Mouse (Mus musculus): Measurements from ENCODE around the gene Gm2174. TPM values are rescaled to one million over a fixed set of nuclear protein-coding genes. Genes with fewer than 3 reads are reported as not detected.
A peak's percentile ranks its signal among the peaks of the same experiment; 100 is the strongest.

Gm2174 gene
- polyA plus RNA-seq (2012; rRNA removed) (not detected in 2 replicates), polyA plus RNA-seq (2014; fragmentation: Nextera tagmentation; extraction: Ambion mirVana) (2.0 and 2.1 TPM in 2 replicates)

- Histone ChIP-seq H3K9ac (replicated peaks) (peak within 1 kb of the TSS; percentile 44), H3K9me3 (ENCODE audit: control insufficient read depth, low read length) (no peaks in the 10 kb centered on the region), H3K36me3 (replicated peaks; ENCODE audit: control insufficient read depth, insufficient read depth, low read depth) (no peaks in the 10 kb centered on the region), H3K27me3 (ENCODE audit: control insufficient read depth, insufficient read depth, low read length) (no peaks in the 10 kb centered on the region), H3K27ac (peak within 1 kb of the TSS; percentile 90), H3K4me3 (ENCODE audit: insufficient read depth in 1 of 2, low read depth in 2 of 2, low read length in 2 of 2) (no peak within 1 kb of the TSS), H3K4me1 (replicated peaks; ENCODE audit: control insufficient read depth in 2 of 2, insufficient read depth in 2 of 2, low read length in 1 of 2) (peaks cover 18 to 33% of the 10 kb centered on the region in 2 experiments), H3K4me2 (ENCODE audit: low read depth) (peak within 1 kb of the TSS; percentile 44)
- DNase-seq (ENCODE audit: low read depth in 3 of 3, low spot score in 3 of 3): no peak
- TF ChIP-seq CTCF (IDR thresholded peaks at IDR 0.05; ENCODE audit: low read depth): no peak
- TF ChIP-seq EP300 (IDR thresholded peaks at IDR 0.05; ENCODE audit: low read depth): no peak
- ATAC-seq (ENCODE audit: insufficient read depth): no peak
- 30% methylated on average over 4 of the region's 4 CpGs for WGBS (ENCODE audit: insufficient replicate concordance)
Observed at GRCm38 (mm10) chrX:56447524-56448015, at the start of gene Gm2174. Gene Gm2174, plus strand, starts transcription at chrX:56447965.

GRCm38 (mm10) chrX:56404646-56405045 is 43.1 kb upstream of the Gm2174 start:
- WGBS (ENCODE audit: insufficient replicate concordance): 9% methylated on average over 2 of the region's 2 CpGs
- DNase-seq (ENCODE audit: low read depth in 3 of 3, low spot score in 3 of 3) (no peak), ATAC-seq (ENCODE audit: insufficient read depth) (no peak)
- Histone ChIP-seq H3K9me3 (ENCODE audit: control insufficient read depth, low read length) (no peaks in the 10 kb centered on the region), H3K9ac (replicated peaks) (no peak overlapping the region), H3K27ac (no peak overlapping the region), H3K4me1 (replicated peaks; ENCODE audit: control insufficient read depth in 2 of 2, insufficient read depth in 2 of 2, low read length in 1 of 2) (no peaks in the 10 kb centered on the region), H3K27me3 (ENCODE audit: control insufficient read depth, insufficient read depth, low read length) (no peaks in the 10 kb centered on the region), H3K4me3 (ENCODE audit: insufficient read depth in 1 of 2, low read depth in 2 of 2, low read length in 2 of 2) (no peak overlapping the region), H3K36me3 (replicated peaks; ENCODE audit: control insufficient read depth, insufficient read depth, low read depth) (no peaks in the 10 kb centered on the region), H3K4me2 (ENCODE audit: low read depth) (no peak overlapping the region)
- no peak for TF ChIP-seq EP300 (IDR thresholded peaks at IDR 0.05; ENCODE audit: low read depth)
- no peak for TF ChIP-seq CTCF (IDR thresholded peaks at IDR 0.05; ENCODE audit: low read depth)

- H3K4me2 ChIP-seq (ENCODE audit: low read depth): no peak overlapping the region
- no peak overlapping the region for H3K4me3 ChIP-seq (ENCODE audit: insufficient read depth in 1 of 2, low read depth in 2 of 2, low read length in 2 of 2)
- ATAC-seq (ENCODE audit: insufficient read depth): no peak
- no peaks in the 10 kb centered on the region for H3K27me3 ChIP-seq (ENCODE audit: control insufficient read depth, insufficient read depth, low read length)
- DNase-seq (ENCODE audit: low read depth in 3 of 3, low spot score in 3 of 3): no peak
- TF ChIP-seq CTCF (IDR thresholded peaks at IDR 0.05; ENCODE audit: low read depth) (no peak), EP300 (IDR thresholded peaks at IDR 0.05; ENCODE audit: low read depth) (no peak)
- 5% methylated on average over 1 of the region's 1 CpGs for WGBS (ENCODE audit: insufficient replicate concordance)
- no peaks in the 10 kb centered on the region for H3K36me3 ChIP-seq (replicated peaks; ENCODE audit: control insufficient read depth, insufficient read depth, low read depth)
- H3K9me3 ChIP-seq (ENCODE audit: control insufficient read depth, low read length): no peaks in the 10 kb centered on the region
- no peak overlapping the region for H3K9ac ChIP-seq (replicated peaks)
- H3K4me1 ChIP-seq (replicated peaks; ENCODE audit: control insufficient read depth in 2 of 2, insufficient read depth in 2 of 2, low read length in 1 of 2): no peaks in the 10 kb centered on the region
- H3K27ac ChIP-seq: no peak overlapping the region
Observed at GRCm38 (mm10) chrX:56405482-56405881, 42.3 kb upstream of the Gm2174 start.

GRCm38 (mm10) chrX:56406128-56406527 is 41.6 kb upstream of the Gm2174 start:
- H3K9ac ChIP-seq (replicated peaks): no peak overlapping the region
- H3K36me3 ChIP-seq (replicated peaks; ENCODE audit: control insufficient read depth, insufficient read depth, low read depth): no peaks in the 10 kb centered on the region
- no peak for DNase-seq (ENCODE audit: low read depth in 3 of 3, low spot score in 3 of 3)
- H3K4me1 ChIP-seq (replicated peaks; ENCODE audit: control insufficient read depth in 2 of 2, insufficient read depth in 2 of 2, low read length in 1 of 2): no peaks in the 10 kb centered on the region
- H3K27ac ChIP-seq: no peak overlapping the region
- WGBS (ENCODE audit: insufficient replicate concordance): 39% methylated on average over 5 of the region's 5 CpGs
- no peak for TF ChIP-seq EP300 (IDR thresholded peaks at IDR 0.05; ENCODE audit: low read depth)
- no peak for TF ChIP-seq CTCF (IDR thresholded peaks at IDR 0.05; ENCODE audit: low read depth)
- H3K4me2 ChIP-seq (ENCODE audit: low read depth): no peak overlapping the region
- no peak for ATAC-seq (ENCODE audit: insufficient read depth)
- H3K9me3 ChIP-seq (ENCODE audit: control insufficient read depth, low read length): no peaks in the 10 kb centered on the region
- H3K4me3 ChIP-seq (ENCODE audit: insufficient read depth in 1 of 2, low read depth in 2 of 2, low read length in 2 of 2): no peak overlapping the region
- no peaks in the 10 kb centered on the region for H3K27me3 ChIP-seq (ENCODE audit: control insufficient read depth, insufficient read depth, low read length)

DNA sequence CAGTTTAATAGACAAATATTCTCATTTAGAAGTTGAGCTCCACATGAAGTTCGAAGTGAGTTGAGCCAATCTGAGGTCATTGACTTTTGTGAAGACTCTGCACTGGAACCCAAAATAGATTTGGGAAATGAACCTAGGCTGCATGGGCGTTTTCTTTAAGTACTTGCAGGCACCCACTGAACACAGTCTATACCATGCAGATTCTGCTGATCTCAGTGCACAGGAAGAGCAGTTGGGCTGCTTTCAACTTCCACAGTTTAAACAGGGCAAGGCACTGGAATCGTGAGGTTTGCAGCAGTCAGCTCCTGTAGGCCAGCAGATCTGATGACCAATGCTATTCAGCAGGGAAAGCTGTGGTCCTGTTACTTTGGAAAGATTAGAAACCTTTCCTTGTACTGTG is 31.5 kb upstream of the Gm2174 start:
- no peak overlapping the region for H3K27ac ChIP-seq
- no peak overlapping the region for H3K9ac ChIP-seq (replicated peaks)
- H3K4me2 ChIP-seq (ENCODE audit: low read depth): no peak overlapping the region
- DNase-seq (ENCODE audit: low read depth in 3 of 3, low spot score in 3 of 3) (no peak), ATAC-seq (ENCODE audit: insufficient read depth) (no peak)
- H3K4me1 ChIP-seq (replicated peaks; ENCODE audit: control insufficient read depth in 2 of 2, insufficient read depth in 2 of 2, low read length in 1 of 2): no peaks in the 10 kb centered on the region
- WGBS (ENCODE audit: insufficient replicate concordance): 24% methylated on average over 3 of the region's 3 CpGs
- no peak overlapping the region for H3K4me3 ChIP-seq (ENCODE audit: insufficient read depth in 1 of 2, low read depth in 2 of 2, low read length in 2 of 2)
- H3K36me3 ChIP-seq (replicated peaks; ENCODE audit: control insufficient read depth, insufficient read depth, low read depth): no peaks in the 10 kb centered on the region
- TF ChIP-seq EP300 (IDR thresholded peaks at IDR 0.05; ENCODE audit: low read depth): no peak
- no peak for TF ChIP-seq CTCF (IDR thresholded peaks at IDR 0.05; ENCODE audit: low read depth)
- no peaks in the 10 kb centered on the region for H3K9me3 ChIP-seq (ENCODE audit: control insufficient read depth, low read length)
- H3K27me3 ChIP-seq (ENCODE audit: control insufficient read depth, insufficient read depth, low read length): no peaks in the 10 kb centered on the region

All from liver, embryonic 14.5 days (tissue).